Mouse (Mus musculus): ENCODE measurements at regions not wholly inside any gene's neighbourhood (a gene's known extent, or its start where the extent isn't known, plus 50 kb on each side); places are given as distances from the start of the nearest gene placed in this dataset.
A peak's percentile ranks its signal among the peaks of the same experiment; 100 is the strongest.
"Not testable (repeated sequence)": the region's sequence is repeated elsewhere in the genome, so short reads cannot be mapped to it uniquely, and the experiment has no call there.

- no peak for DNase-seq
Measured at GRCm38 (mm10) chr3:9132104-9132751, 477.7 kb downstream of the Zfp704 start.

- DNase-seq: no peak
Measured at GRCm38 (mm10) chr3:9131366-9131765, 478.5 kb downstream of the Zfp704 start.

DNA sequence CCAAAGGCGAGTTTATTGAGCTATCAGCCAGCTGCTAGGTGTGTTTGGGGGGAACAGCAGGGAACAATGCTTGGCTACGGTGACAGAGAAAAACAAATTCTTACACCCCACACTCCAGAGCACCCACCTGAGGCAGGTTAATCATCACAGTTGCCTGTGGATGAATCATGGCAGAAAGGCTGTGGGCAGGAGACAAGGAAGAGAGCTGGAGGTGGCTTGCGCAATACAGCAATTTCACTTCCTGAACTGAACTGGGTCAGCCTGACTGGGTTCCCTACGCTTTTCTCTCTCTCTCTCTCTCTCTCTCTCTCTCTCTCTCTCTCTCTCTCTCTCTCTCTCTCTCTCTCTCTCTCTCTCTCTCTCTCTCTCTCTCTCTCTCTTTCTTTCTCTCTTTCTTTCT lies 481.5 kb downstream of the Zfp704 start:
- DNase-seq: peak; percentile 50

DNA sequence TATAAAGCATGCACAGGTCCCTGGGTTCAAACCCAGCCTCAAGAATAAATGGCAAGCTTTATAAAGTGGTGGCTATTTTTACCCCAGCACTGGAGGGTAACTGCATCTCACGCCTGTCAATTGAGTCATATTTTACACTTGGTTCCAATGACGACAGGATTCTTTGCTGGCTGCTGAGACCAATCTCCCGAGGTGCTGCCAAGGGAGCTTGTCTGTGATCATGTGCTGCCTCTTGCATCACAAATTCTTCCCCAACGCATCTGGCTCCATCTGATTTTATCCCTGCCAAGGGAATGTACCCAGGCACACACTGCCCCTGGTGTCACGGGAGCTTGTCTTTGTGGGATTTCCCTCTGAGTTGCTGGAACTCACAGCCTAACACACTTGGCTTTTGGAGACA lies 486.8 kb downstream of the Zfp704 start:
- peak; percentile 9 for DNase-seq

GRCm38 (mm10) chr3:9117913-9118312 lies 492.0 kb downstream of the Zfp704 start:
- DNase-seq: no peak

DNA sequence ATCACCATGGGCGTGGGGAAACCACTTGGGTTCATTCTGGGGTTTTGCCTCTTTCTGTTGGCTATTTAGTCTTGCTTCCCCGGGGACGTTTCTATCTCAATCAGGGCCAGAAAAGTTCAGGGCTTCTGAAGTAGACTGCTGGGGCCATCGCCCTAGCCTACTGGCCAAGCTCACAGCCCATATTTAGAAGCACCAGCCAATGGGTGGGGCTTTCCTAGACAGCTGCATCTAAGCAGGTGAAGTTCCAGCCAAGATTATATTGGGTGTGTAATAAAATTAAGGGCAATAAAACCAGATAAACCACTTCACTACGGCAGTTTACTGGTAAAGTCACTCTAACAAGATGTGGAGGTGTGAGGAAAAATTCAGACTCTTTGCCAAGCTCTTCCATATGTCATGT lies 496.5 kb downstream of the Zfp704 start:
- no peak for DNase-seq

GRCm38 (mm10) chr3:9110741-9111140 lies 499.1 kb downstream of the Zfp704 start:
- DNase-seq: no peak

- DNase-seq: no peak
Measured at GRCm38 (mm10) chr3:9109991-9110390, 499.9 kb downstream of the Zfp704 start.

- no peak for DNase-seq
Measured at GRCm38 (mm10) chr3:9109485-9109884, 500.4 kb downstream of the Zfp704 start.

GRCm38 (mm10) chr3:9107766-9108410 lies 502.0 kb downstream of the Zfp704 start:
- no peak for DNase-seq

- no peak for DNase-seq
Measured at GRCm38 (mm10) chr3:9105191-9105926, 504.5 kb downstream of the Zfp704 start.

- DNase-seq: no peak
Measured at GRCm38 (mm10) chr3:9103456-9103855, 506.4 kb downstream of the Zfp704 start.

DNA sequence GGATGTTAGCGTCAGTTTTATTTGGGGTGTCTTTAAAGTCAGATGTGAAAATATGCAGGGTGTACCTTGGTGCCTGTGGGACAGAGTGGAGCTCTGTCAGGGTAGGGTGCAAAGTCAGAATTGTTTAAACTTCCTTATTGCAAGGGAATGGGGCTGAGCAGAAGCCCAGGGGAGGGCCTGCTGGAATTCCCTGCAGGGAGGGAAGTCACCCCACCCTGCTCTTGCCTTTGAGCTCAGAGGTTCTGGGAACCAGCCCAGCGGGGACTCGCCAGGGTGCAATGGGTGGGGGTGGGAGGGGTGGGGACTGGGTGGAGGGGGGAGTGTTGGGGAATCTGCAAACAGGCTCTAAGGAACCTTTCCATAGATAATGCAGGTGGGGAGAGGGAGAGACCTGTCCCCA lies 508.6 kb downstream of the Zfp704 start:
- no peak for DNase-seq

- no peak for DNase-seq
Measured at GRCm38 (mm10) chr3:9100761-9101160, 509.1 kb downstream of the Zfp704 start.

GRCm38 (mm10) chr3:9098441-9098840 lies 511.4 kb downstream of the Zfp704 start:
- no peak for DNase-seq

GRCm38 (mm10) chr3:9084134-9084533 lies 525.8 kb downstream of the Zfp704 start:
- DNase-seq: no peak

GRCm38 (mm10) chr3:9082061-9082460 lies 527.8 kb downstream of the Zfp704 start:
- no peak for DNase-seq

- no peak for DNase-seq
Measured at GRCm38 (mm10) chr3:9078201-9078600, 531.7 kb downstream of the Zfp704 start.

DNA sequence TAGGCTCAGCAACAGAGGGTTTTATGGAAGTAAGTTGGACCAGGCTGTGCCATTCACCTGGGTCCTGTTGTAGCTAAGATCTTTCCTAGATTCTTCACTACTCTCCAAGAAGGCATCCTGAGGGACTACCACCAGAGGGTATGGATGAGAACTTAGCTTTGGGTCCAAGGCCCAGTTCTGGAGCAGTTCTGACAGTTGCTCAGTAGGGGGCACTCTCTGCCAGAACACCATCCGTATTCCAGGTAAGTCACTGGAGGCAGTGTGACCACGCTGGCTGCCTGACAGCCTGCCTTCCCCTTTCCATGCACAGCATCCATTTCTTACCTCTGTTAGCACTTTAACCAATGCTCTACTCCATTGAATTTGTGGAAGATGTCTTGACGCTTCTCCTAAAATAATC lies 533.2 kb downstream of the Zfp704 start:
- peak; percentile 49 for DNase-seq

DNA sequence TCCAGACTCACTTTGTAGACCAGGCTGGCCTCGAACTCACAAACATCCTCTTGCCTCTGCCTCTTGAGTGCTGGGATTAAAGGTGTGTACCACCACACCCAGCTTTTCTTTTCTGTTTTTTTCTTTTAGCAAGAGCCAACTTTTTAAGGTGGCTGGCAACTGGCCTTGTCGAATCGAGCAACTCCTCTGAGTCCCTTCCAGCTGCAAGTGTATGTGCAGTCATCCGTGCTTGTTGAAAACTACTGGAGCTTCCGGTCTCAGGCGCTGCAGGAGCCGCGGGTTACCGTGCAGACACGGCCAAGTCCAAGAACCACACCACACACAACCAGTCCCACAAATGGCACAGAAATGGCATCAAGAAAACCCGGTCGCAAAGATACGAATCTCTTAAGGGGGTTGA lies 537.4 kb downstream of the Zfp704 start:
- DNase-seq: not testable (repeated sequence)

GRCm38 (mm10) chr3:9067048-9067447 lies 542.8 kb downstream of the Zfp704 start:
- peak; percentile 36 for DNase-seq

DNA sequence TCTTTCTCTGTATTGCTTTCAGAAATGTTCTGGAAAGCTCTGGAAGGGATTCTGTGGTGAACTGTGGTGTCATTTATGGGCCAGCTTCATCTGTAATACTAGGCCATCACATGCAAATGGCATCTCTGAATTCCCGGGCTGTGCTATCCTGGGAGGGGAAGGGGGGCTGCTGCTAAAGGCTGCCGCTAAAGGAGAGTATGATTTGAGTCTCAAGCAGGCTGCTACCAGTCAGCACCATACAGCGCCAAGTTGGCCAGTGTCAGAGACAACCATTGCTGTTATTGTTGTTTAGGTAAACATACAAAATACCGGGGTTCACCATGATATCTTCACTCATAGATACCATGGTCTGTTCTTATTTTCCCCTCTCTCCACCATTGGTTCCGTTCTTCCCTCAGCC lies 543.5 kb downstream of the Zfp704 start:
- DNase-seq: no peak

DNA sequence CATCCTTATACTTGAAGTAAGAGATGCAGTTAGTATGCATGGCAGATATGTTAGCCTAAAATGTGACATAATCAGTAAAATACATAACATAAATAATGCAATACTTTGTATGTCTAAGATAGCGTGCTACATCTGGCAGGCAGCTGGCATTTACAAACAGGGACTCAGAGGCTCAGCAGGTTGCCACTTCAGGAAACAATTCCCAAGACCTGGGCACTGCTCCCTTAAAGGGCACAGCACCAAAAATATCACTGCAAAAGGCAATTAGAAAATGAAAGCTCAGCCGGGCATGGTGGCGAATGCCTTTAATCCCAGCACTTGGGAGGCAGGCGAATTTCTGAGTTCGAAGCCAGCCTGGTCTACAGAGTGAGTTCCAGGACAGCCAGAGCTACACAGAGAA lies 544.0 kb downstream of the Zfp704 start:
- no peak for DNase-seq

Data from layer of hippocampus, adult 9-11 months (tissue).